Comparison of ENCODE assay signal across 8 mouse cellular contexts in the genomic region with DNA sequence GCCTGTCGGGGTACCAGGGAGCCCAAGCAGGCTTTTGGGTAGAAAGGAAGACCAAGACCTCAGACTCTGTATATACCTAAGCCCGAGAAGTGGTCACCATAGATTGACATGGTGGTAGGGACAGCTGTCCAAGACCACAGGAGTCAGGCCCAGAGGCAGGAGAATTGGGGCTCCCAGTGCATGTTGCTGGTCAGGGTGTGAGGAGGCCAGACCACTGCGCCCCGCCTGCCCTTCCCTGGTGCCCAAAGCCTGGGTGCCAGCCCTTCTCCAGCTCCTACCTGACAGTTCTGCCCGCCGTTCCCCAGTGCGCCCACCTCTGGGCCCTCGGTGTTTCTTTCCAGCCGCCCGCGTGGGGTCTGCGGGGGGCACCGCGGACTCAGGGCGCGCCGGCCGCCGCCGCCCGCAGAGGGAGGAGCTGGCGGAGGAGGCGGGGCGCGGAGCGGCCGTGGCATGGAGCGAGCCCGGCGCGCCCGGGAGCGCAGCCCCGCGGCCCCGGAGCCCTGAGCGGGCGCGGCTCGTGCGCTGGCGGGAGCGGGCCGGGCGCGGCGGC. TPM values are rescaled to one million over a fixed set of nuclear protein-coding genes. Genes with fewer than 3 reads are reported as not detected.
DNase-seq lines count a peak whose midpoint lies in the region; ATAC-seq and TF ChIP-seq lines count a peak whose summit lies in the region.

No protein-coding gene starts in this region.

- DNase-seq in frontal cortex, postnatal 10 days (ENCODE audit: low spot score in 2 of 2): no peak
- peak; percentile 46 for DNase-seq in Muller cell, postnatal 12 days (ENCODE audit: inconsistent ontology term)
- no peak for DNase-seq in forebrain, embryonic 11.5 days (ENCODE audit: low spot score)
- no peak for DNase-seq in liver, embryonic 13.5 days
- DNase-seq in stomach, postnatal 0 days (ENCODE audit: low spot score): no peak
- no peak for DNase-seq in spleen, adult 12 weeks (ENCODE audit: low spot score)

- H3K4me3 ChIP-seq in forebrain, embryonic 11.5 days (ENCODE audit: low read depth, low read length): peak overlapping the region; percentile 54
- H3K4me3 ChIP-seq in liver, embryonic 13.5 days (replicated peaks): peak overlapping the region; percentile 51
- peak overlapping the region; percentile 40 for H3K4me3 ChIP-seq in stomach, postnatal 0 days (ENCODE audit: low read depth, low read length)

- H3K4me1 ChIP-seq in forebrain, embryonic 11.5 days (replicated peaks; ENCODE audit: control insufficient read depth, insufficient read depth, low read length): peaks cover 8% of the 10 kb centered on the region; the same call in 1 of the 2 replicates
- 0 out of 2 replicates have a peak, but pooled peaks cover 3% of the 10 kb centered on the region for H3K4me1 ChIP-seq in liver, embryonic 13.5 days (replicated peaks)
- H3K4me1 ChIP-seq in stomach, postnatal 0 days (replicated peaks; ENCODE audit: control insufficient read depth, insufficient read depth): no peaks in the 10 kb centered on the region

- H3K27ac ChIP-seq in forebrain, embryonic 11.5 days (ENCODE audit: low read depth, low read length): no peak overlapping the region
- no peak overlapping the region for H3K27ac ChIP-seq in liver, embryonic 13.5 days
- no peak overlapping the region for H3K27ac ChIP-seq in stomach, postnatal 0 days (replicated peaks)

- TF ChIP-seq EP300 in stomach, postnatal 0 days (optimal IDR thresholded peaks at IDR 0.05): no peak

- peak; percentile 22; the same call in 1 of the 2 replicates for ATAC-seq in frontal cortex, adult (ENCODE audit: low TSS enrichment)
- no peak for ATAC-seq in forebrain, embryonic 11.5 days (replicated peaks; ENCODE audit: low FRiP score)
- no peak for ATAC-seq in liver, embryonic 13.5 days (ENCODE audit: low read depth)
- peak; percentile 37; the same call in 1 of the 2 replicates for ATAC-seq in stomach, postnatal 0 days (ENCODE audit: low FRiP score, low TSS enrichment)
- no peak for ATAC-seq in megakaryocyte, adult 5-6 weeks (ENCODE audit: poor library complexity, severe bottlenecking)

- no peaks in the 10 kb centered on the region for H3K36me3 ChIP-seq in forebrain, embryonic 11.5 days (ENCODE audit: control insufficient read depth, insufficient read depth, low read length)
- peaks cover 4% of the 10 kb centered on the region; the same call in 1 of the 2 replicates for H3K36me3 ChIP-seq in liver, embryonic 13.5 days
- H3K36me3 ChIP-seq in stomach, postnatal 0 days (ENCODE audit: control insufficient read depth, insufficient read depth, low read length): no peaks in the 10 kb centered on the region

- 5% methylated on average over 26 of the region's 47 CpGs for WGBS in forebrain, embryonic 11.5 days
- 72% methylated on average over 44 of the region's 47 CpGs for WGBS in liver, embryonic 13.5 days (ENCODE audit: insufficient replicate concordance)
- WGBS in stomach, postnatal 0 days: 24% methylated on average over 17 of the region's 47 CpGs

- no peak for TF ChIP-seq CTCF in stomach, postnatal 0 days (IDR thresholded peaks at IDR 0.05; ENCODE audit: low read depth)

- peak overlapping the region; percentile 94 for H3K4me2 ChIP-seq in forebrain, embryonic 11.5 days (ENCODE audit: low read depth, low read length, severe bottlenecking)
- H3K4me2 ChIP-seq in liver, embryonic 13.5 days: peak overlapping the region; percentile 60
- H3K4me2 ChIP-seq in stomach, postnatal 0 days (replicated peaks; ENCODE audit: low read depth): peak overlapping the region; percentile 83

- H3K9ac ChIP-seq in forebrain, embryonic 11.5 days (ENCODE audit: low read length): peak overlapping the region; percentile 23; the same call in 1 of the 2 replicates
- no peak overlapping the region for H3K9ac ChIP-seq in liver, embryonic 13.5 days
- H3K9ac ChIP-seq in stomach, postnatal 0 days (ENCODE audit: low read length): no peak overlapping the region

- H3K9me3 ChIP-seq in forebrain, embryonic 11.5 days (ENCODE audit: control insufficient read depth, low read length): no peaks in the 10 kb centered on the region
- H3K9me3 ChIP-seq in liver, embryonic 13.5 days (replicated peaks): no peaks in the 10 kb centered on the region
- no peaks in the 10 kb centered on the region for H3K9me3 ChIP-seq in stomach, postnatal 0 days (ENCODE audit: control insufficient read depth, low read length)

- H3K27me3 ChIP-seq in forebrain, embryonic 11.5 days (ENCODE audit: control insufficient read depth, insufficient read depth, low read length): peaks cover 20% of the 10 kb centered on the region
- peaks cover 21% of the 10 kb centered on the region; the same call in 1 of the 2 replicates for H3K27me3 ChIP-seq in liver, embryonic 13.5 days
- H3K27me3 ChIP-seq in stomach, postnatal 0 days (ENCODE audit: control insufficient read depth, insufficient read depth, low read length): peaks cover 4% of the 10 kb centered on the region; the same call in 1 of the 2 replicates

RNA-seq across cellular contexts. Expression of a gene that starts 23.9 kb away (rescaled TPM):
- 3.8 and 4.9 TPM in 2 replicates for polyA plus RNA-seq in forebrain, embryonic 11.5 days (2014; fragmentation: Nextera tagmentation; extraction: Ambion mirVana)
- polyA plus RNA-seq in liver, embryonic 13.5 days (2015; fragmentation: Nextera tagmentation; extraction: Ambion mirVana): 0.23 and 0.43 TPM in 2 replicates
- polyA plus RNA-seq in stomach, postnatal 0 days (2015; fragmentation: Nextera tagmentation; extraction: Ambion mirVana): 0.35 and 0.40 TPM in 2 replicates
- total RNA-seq in megakaryocyte, adult 5-6 weeks (2015): 0.09 and 0.11 TPM in 2 replicates
- not detected in 2 replicates for total RNA-seq in megakaryocyte, adult 5-6 weeks (2017)

RNA-seq across cellular contexts. Expression of a gene that starts 44.8 kb away (rescaled TPM):
- 0.65 and 0.84 TPM in 2 replicates for polyA plus RNA-seq in forebrain, embryonic 11.5 days (2014; fragmentation: Nextera tagmentation; extraction: Ambion mirVana)
- 0.06 TPM in 1 of 2 replicates, not detected in the other for polyA plus RNA-seq in liver, embryonic 13.5 days (2015; fragmentation: Nextera tagmentation; extraction: Ambion mirVana)
- polyA plus RNA-seq in stomach, postnatal 0 days (2015; fragmentation: Nextera tagmentation; extraction: Ambion mirVana): 0.08 TPM in 1 of 2 replicates, not detected in the other
- not detected in 2 replicates for total RNA-seq in megakaryocyte, adult 5-6 weeks (2015)
- total RNA-seq in megakaryocyte, adult 5-6 weeks (2017): not detected in 2 replicates

RNA-seq across cellular contexts. Expression of a gene that starts 46.1 kb away (rescaled TPM):
- 9.9 and 10.6 TPM in 2 replicates for polyA plus RNA-seq in forebrain, embryonic 11.5 days (2014; fragmentation: Nextera tagmentation; extraction: Ambion mirVana)
- 4.8 and 4.9 TPM in 2 replicates for polyA plus RNA-seq in liver, embryonic 13.5 days (2015; fragmentation: Nextera tagmentation; extraction: Ambion mirVana)
- polyA plus RNA-seq in stomach, postnatal 0 days (2015; fragmentation: Nextera tagmentation; extraction: Ambion mirVana): 10.3 and 11.1 TPM in 2 replicates
- total RNA-seq in megakaryocyte, adult 5-6 weeks (2015): 9.2 and 10.1 TPM in 2 replicates
- 11.1 and 14.1 TPM in 2 replicates for total RNA-seq in megakaryocyte, adult 5-6 weeks (2017)

Comparison
In these comparisons a context has a peak if more than half of its experiments do, and no peak if none do; other contexts are left out.
1. ATAC-seq: peak in frontal cortex, adult (single experiment) and stomach, postnatal 0 days (single experiment); none in forebrain, embryonic 11.5 days (single experiment), liver, embryonic 13.5 days (single experiment) and megakaryocyte, adult 5-6 weeks (single experiment).
2. Peak in every context shown above with its lines, with median percentiles within 50 percentile points of each other: H3K4me2 ChIP-seq and H3K4me3 ChIP-seq.